Mouse (Mus musculus) A20 (cell line): ENCODE measurements at regions not wholly inside any gene's neighbourhood (a gene's known extent, or its start where the extent isn't known, plus 50 kb on each side); places are given as distances from the start of the nearest gene placed in this dataset.
A peak's percentile ranks its signal among the peaks of the same experiment; 100 is the strongest.

Source experiments
- DNase-seq: peaks from one replicate; pipeline ENCODE4 v3.0.0-alpha.2; 2011; ENCODE audit warnings: low read depth, low spot score

- DNase-seq = peak; percentile 1
Measured at GRCm38 (mm10) chr14:78225677-78226076, 82.2 kb downstream of the Tnfsf11 start.

DNA sequence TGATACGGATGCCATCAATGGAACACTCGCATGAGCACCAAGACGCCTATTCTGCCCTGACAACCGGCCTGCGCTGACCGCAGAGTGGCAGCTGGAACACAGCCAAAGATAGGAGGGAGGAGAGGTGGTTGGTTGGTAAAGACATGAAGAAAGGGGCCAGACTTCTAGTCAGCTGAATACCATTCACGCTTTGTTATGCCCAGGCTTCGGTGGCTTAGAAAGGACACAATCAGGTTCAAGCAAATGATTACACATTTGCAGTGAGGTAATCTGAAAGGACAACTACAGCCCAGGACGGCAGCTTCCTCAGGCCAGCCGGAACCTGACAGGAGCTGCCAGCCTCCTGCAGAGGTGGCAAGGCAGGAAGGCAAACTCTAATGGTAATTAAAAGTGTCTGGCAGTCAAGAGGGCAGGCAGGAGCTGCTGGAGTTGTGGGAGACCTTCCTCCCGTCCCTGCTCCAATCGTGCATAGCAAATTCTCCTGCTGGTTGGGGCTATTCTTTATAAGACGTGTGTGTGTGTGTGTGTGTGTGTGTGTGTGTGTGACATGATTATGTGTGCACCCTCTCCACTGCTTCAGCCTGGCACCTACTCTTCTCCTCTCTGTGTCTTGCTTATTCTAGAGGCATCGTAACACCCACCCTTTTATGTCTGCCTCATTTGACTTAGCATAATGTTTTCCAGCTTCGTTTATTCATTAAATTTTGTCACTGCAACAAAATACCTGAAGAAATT, 91.4 kb downstream of the Tnfsf11 start:
- DNase-seq = no peak

- no peak for DNase-seq
Measured at GRCm38 (mm10) chr14:78215491-78215890, 92.4 kb downstream of the Tnfsf11 start.

GRCm38 (mm10) chr14:78204566-78204863, 103.3 kb downstream of the Tnfsf11 start:
- no peak for DNase-seq

GRCm38 (mm10) chr14:78203726-78204565, 103.9 kb downstream of the Tnfsf11 start:
- no peak for DNase-seq

DNA sequence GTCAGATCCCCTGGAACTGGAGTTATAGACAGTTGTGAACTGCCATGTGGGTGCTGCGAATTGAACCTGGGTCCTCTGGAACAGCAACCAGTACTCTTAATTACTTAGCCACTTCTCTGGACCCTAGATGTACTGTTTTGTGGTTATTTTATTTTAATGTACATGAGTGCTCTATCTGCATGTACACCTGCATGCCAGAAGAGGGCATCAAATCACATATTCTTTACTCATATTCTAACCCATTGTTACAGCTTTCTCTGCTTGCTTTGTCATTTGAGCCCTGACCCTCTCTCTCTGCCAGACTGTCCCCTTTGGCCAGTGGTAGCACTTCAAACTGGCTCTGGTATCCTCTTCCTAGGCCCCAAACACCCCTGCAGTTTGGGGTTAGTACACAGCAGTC, 105.1 kb downstream of the Tnfsf11 start:
- DNase-seq = peak; percentile 5

DNA sequence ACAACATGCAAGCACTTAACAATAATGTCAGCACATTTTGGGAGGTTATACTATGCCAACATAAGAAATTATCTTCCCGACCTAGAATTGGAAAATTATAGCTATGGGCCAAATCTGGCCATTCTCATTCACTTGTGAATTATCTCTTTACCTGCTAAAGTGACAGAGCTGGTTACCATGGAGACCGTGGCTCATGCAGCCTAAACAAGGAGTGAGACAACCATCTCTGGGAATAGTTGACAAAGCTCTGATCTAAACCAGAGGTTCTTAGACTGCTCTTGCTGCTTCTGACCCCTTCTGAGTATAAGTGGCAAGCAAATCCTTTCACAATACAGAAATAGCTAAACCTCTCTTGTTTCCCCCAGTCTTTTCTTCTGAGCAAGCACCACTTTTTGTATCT, 108.7 kb upstream of the Fam216b start:
- no peak for DNase-seq

GRCm38 (mm10) chr14:78179576-78179975, 90.8 kb upstream of the Fam216b start:
- no peak for DNase-seq

GRCm38 (mm10) chr14:78173451-78173850, 84.6 kb upstream of the Fam216b start:
- no peak for DNase-seq

DNA sequence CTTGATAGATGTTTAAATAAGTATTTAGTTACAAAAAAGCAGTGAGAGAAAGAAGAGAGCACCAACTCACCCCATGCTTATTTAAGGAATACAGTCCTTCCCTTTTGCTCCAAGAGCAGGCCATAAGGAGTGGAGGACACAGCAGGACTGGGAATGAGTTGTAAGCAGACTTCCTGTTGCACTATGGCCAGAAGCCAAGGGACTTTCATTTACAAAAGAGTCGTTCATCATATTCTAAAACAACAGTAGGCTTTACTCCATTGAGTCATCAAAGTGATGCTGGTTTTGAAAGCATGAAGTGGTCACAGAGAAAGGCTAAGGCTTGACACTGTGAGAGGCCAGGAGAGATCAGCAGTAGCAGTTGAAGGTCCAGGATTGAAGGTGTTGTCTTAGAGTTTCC, 84.1 kb upstream of the Fam216b start:
- DNase-seq = no peak

DNA sequence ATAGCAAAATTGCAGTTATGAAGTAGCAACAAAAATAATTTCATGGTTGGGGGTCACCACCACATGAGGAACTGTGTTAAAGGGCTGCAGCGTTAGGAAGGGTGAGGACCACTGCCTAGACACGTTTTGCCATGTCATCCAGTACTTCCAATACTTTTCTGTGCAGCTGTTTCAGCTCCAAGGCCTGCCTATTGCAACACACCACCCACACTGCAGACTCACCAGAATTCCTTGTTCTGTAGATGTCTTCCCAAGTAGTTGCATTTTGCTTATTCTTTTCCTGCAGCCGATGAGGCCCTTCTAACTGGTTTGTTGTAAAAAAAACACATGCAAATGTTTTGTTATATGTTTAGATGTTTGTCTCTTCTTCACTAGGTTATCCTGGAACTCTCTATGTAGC, 72.0 kb upstream of the Fam216b start:
- no peak for DNase-seq

- DNase-seq = no peak
Measured at GRCm38 (mm10) chr14:78159567-78159966, 70.8 kb upstream of the Fam216b start.

DNA sequence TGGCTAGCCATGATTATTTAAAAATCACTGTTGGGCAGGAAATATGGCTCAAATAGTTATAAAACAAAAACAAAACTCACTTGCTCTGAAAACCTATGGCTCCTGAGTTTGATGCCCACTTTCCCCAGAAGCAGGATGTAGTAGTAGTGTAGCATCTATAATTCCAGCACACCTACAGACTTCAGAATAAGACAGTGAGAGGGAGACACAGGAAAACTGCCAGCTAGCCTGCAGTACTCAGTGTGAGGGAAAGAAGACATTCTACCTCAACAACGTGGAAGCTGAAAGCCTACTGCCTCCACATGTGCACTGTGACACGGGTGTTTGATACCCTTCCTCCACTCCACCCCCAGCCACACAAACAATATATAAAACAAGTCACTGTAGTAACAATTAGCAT, 68.9 kb upstream of the Fam216b start:
- no peak for DNase-seq

DNA sequence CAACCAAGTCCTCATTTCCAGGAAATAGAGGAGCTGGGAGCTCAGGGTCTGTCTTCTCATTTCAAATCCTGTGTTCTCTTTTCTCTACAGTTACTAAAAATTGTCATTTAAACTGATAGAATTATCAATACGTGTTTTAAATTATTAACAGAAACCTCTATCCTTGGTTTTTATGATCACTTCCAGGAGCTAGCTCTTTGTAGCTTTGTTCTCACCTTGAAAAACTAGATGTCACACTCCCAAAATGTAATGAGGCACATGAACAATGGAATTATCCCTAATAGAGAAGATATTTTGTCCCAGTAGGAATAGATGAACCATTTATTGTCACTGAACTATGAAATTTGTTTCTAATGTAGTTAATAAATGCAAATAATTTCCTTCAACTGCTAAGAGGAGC, 60.0 kb upstream of the Fam216b start:
- DNase-seq = no peak

DNA sequence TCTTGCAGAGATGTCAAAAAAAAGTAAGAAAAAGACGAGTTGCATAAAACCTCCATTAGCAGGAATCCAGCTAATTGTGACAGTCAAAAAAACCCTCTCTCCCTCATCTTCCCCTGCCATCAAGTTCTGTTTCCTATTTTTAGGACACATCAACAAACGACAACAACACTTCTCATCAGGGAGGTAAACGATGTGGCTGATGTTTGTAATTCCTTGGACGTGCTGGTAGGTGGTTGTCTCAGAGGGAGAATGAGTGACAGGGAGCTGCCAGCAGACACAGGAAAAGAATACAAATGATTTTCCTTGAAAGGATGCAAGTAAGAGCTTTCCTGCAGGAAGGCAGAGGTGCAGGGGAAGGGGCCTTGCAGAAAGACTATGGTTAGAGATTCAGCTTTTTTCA, 54.9 kb upstream of the Fam216b start:
- no peak for DNase-seq
